Mouse (Mus musculus) olfactory bulb, adult 2 months (tissue): ENCODE data around the gene 1700025G04Rik. TPM values are rescaled to one million over a fixed set of nuclear protein-coding genes. Genes with fewer than 3 reads are reported as not detected.

Source experiments
- H3K27ac ChIP-seq: fragments of 200-500 bp; 2 replicates; pipeline ENCODE4 v1.5.1; 2012; ENCODE audit warnings: low read depth, low read length; ENCODE audit not compliant: insufficient read depth
- H3K4me1 ChIP-seq: fragments of 200-500 bp; 2 replicates; pipeline ENCODE4 v1.6.1; 2012; ENCODE audit warnings: low read length; ENCODE audit not compliant: control insufficient read depth, insufficient read depth
- H3K4me3 ChIP-seq: fragments of 200-500 bp; 2 replicates; pipeline ENCODE4 v1.5.1; 2012; ENCODE audit warnings: mild to moderate bottlenecking, low read depth, low read length, moderate library complexity; ENCODE audit not compliant: insufficient read depth
- CTCF ChIP-seq: fragments of 200-500 bp; IDR thresholded peaks from 2 replicates; pipeline ENCODE4 v1.5.1; 2012; ENCODE audit warnings: low read depth, mild to moderate bottlenecking, low read length, moderate library complexity; ENCODE audit not compliant: insufficient read depth
- POLR2A ChIP-seq: fragments of 200-500 bp; IDR thresholded peaks from 2 replicates; pipeline ENCODE4 v1.6.1; 2012; ENCODE audit warnings: mild to moderate bottlenecking, low read depth, low read length, moderate library complexity; ENCODE audit not compliant: insufficient read depth
- WGBS: fragments of 180-500 bp; shearing (Covaris S2); methylation state at CpG from one replicate; pipeline ENCODE4 v1.1.7; 2018; 5-methylcytosine and 5-hydroxymethylcytosine counted together
- polyA plus RNA-seq: library from polyadenylated mRNA; stranded (reverse); fragments of >200 nt; gene quantifications from 2 replicates; pipeline ENCODE4 v1.2.4, GENCODE M21; 2012; ENCODE audit warnings: low replicate concordance; ENCODE audit not compliant: missing spikeins, insufficient read depth, insufficient read length

1700025G04Rik gene
- polyA plus RNA-seq, 1 experiment: not detected

- Histone ChIP-seq H3K27ac (no peak overlapping the region), H3K4me3 (no peak overlapping the region), H3K4me1 (peaks cover 18% of the 10 kb centered on the region)
- no peak for TF ChIP-seq POLR2A
- no peak for TF ChIP-seq CTCF
- whole genome bisulfite sequencing: 95% methylated on average over 7 of the region's 7 CpGs
Measured at GRCm38 (mm10) chr1:152081121-152081520, 8.8 kb downstream of the 1700025G04Rik start.

- Histone ChIP-seq H3K4me1 (peaks cover 15% of the 10 kb centered on the region), H3K27ac (no peak overlapping the region), H3K4me3 (no peak overlapping the region)
- no peak for TF ChIP-seq POLR2A
- TF ChIP-seq CTCF: no peak
- WGBS: 50% methylated on average over 6 of the region's 6 CpGs
Measured at GRCm38 (mm10) chr1:152080244-152080643, 9.7 kb downstream of the 1700025G04Rik start.

GRCm38 (mm10) chr1:152077171-152077715 lies 12.7 kb downstream of the 1700025G04Rik start:
- H3K4me3 ChIP-seq: no peak overlapping the region
- peaks cover 6% of the 10 kb centered on the region for H3K4me1 ChIP-seq
- H3K27ac ChIP-seq: no peak overlapping the region
- no peak for TF ChIP-seq POLR2A
- no peak for TF ChIP-seq CTCF
- 77% methylated on average over 11 of the region's 11 CpGs for WGBS

- 92% methylated on average over 14 of the region's 14 CpGs for WGBS
- TF ChIP-seq POLR2A (no peak), CTCF (no peak)
- Histone ChIP-seq H3K4me1 (0 out of 2 replicates have a peak, but pooled peaks cover 2% of the 10 kb centered on the region), H3K4me3 (no peak overlapping the region), H3K27ac (no peak overlapping the region)
Measured at GRCm38 (mm10) chr1:152076222-152076845, 13.6 kb downstream of the 1700025G04Rik start.

GRCm38 (mm10) chr1:152075725-152076124 lies 14.2 kb downstream of the 1700025G04Rik start:
- Histone ChIP-seq H3K4me3 (no peak overlapping the region), H3K27ac (no peak overlapping the region), H3K4me1 (0 out of 2 replicates have a peak, but pooled peaks cover 2% of the 10 kb centered on the region)
- WGBS: 85% methylated on average over 6 of the region's 6 CpGs
- TF ChIP-seq POLR2A: no peak
- TF ChIP-seq CTCF: no peak

GRCm38 (mm10) chr1:152070441-152070840 lies 19.5 kb downstream of the 1700025G04Rik start:
- 74% methylated on average over 4 of the region's 4 CpGs for WGBS
- TF ChIP-seq CTCF (no peak), POLR2A (no peak)
- H3K4me3 ChIP-seq: no peak overlapping the region
- H3K27ac ChIP-seq: no peak overlapping the region
- no peaks in the 10 kb centered on the region for H3K4me1 ChIP-seq

DNA sequence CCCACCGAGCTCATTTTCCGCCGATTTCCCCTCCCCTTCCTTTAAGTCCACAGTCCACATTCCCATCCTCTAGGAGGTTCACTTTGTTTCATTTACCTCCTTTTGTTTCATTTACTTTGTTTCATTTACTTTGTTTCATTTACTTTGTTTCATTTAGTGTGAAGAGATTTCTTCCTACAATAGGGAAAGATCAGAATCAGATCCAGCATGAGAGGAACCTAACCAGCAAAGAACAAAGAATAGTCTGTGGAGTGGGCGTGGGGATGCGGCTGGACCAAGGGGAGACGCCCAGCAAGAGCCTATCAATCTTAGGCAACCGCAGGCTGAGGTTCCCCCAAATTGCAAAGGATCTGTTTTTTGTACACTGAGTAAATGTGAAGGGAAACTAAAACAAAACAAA lies 20.2 kb downstream of the 1700025G04Rik start:
- Histone ChIP-seq H3K27ac (no peak overlapping the region), H3K4me1 (no peaks in the 10 kb centered on the region), H3K4me3 (no peak overlapping the region)
- 74% methylated on average over 7 of the region's 7 CpGs for WGBS
- TF ChIP-seq POLR2A: no peak

DNA sequence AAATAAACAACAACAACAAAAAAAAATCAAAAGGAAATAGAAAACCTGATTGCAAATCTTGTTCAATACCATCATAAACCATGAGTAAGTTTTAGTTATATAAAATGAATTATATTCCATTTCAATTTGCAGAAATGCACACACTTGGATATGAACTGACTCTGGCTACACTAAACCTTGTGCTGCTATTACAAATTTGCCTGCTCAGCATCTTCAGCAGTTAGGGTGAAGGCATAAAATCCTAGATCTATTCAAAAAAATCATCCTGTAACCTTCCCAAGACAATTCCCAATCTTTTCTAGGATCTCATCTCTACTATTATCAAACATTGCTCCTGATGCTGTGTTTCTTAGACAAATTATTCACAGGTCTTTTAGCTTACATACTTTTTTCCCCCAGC lies 22.0 kb downstream of the 1700025G04Rik start:
- Histone ChIP-seq H3K27ac (no peak overlapping the region), H3K4me3 (no peak overlapping the region), H3K4me1 (no peaks in the 10 kb centered on the region)
- TF ChIP-seq POLR2A: no peak
- TF ChIP-seq CTCF: no peak

DNA sequence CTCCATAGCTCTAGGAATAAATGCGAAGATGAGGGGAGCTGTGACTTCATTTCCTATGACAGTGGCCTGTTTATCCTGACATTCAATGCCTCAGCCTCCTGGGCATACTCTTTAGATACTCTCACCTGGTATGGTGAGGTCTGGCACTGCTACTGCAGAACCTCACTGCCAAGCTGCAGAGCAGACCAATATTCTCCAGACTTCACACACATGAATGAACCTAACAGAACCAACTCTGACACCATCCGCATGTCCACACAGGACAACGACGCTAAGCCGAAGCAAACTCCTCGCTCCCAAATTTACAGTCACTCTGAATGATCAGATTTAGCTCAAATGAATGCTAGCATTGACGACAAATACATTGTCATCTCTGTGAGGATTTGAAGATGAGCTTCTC lies 24.4 kb downstream of the 1700025G04Rik start:
- no peak for TF ChIP-seq CTCF
- no peak for TF ChIP-seq POLR2A

More for the DNA sequence above, 24.4 kb downstream of the 1700025G04Rik start:
- Histone ChIP-seq H3K4me3 (no peak overlapping the region), H3K27ac (no peak overlapping the region), H3K4me1 (peaks cover 4% of the 10 kb centered on the region)
- WGBS: 99% methylated on average over 7 of the region's 7 CpGs
